Mouse (Mus musculus) testis, adult 2 months (tissue): ENCODE data around the gene Serpina3j.

ENCODE experiments used
- CTCF ChIP-seq: fragments of 200-500 bp; IDR thresholded peaks from 2 replicates; pipeline ENCODE4 v1.5.1; 2012; ENCODE audit warnings: low read depth, mild to moderate bottlenecking, inconsistent platforms, low read length, moderate library complexity; ENCODE audit not compliant: control insufficient read depth, insufficient read depth, insufficient replicate concordance
- POLR2A ChIP-seq: fragments of 200-500 bp; IDR thresholded peaks from 2 replicates; pipeline ENCODE4 v1.6.1; 2012; ENCODE audit warnings: low read depth, mild to moderate bottlenecking, inconsistent platforms, low read length, moderate library complexity; ENCODE audit not compliant: control insufficient read depth

DNA sequence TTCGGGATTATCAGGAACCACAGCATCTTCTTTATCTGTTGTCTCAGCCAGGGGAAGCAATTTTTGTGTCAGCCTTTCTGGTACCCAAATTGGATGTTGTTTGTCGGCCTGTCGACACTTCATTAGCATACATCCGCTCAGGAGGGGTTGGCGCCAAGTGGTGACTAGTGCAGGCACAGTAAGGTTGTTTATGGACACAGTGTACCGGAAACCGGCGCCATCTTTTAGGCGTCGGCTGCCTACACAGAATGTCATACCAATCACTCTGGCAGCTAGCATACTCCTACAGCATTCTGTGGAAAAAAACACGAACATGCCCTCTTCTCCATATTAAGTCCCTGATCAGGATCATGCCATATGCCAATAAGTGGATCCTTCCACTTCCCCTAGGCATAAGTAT is 31.0 kb upstream of the Serpina3j start:
- TF ChIP-seq CTCF (no peak), POLR2A (no peak)
